Mouse (Mus musculus): Measurements from ENCODE around the gene Ehmt2.

DNA sequence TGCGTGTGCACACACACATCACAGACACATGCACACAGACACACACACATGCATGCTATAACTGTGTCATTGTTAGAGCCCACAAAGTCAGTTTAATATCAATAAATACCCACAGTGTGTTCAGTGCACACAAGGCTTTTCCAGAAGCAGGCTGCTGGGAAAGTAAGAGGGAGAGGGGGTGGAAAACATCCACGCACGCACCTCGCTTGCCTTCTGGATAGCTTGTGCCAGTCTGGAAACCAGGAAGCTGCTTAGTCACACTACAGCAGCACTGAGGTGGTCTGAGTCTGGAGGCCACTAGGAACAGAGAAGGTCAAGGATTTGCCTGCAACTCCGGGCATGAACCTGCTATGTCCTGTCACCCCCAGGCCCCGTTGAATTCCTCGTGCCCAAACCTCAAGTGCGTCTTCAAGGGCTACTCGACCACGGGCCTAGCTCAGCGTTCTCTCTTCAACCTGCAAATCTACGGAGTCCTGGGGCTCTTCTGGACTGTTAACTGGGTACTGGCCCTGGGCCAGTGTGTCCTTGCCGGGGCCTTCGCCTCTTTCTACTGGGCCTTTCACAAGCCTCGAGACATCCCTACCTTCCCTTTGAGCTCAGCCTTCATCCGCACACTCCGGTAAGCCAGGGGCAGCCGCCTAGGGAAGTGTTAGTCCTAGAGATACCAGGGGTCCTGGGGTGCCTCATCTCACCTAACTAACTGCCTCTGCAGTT, 29.2 kb downstream of the Ehmt2 start:
- TF ChIP-seq TAL1 (IDR thresholded peaks at IDR 0.05; ENCODE audit: low read length) (no peak), GATA1 (IDR thresholded peaks at IDR 0.05; ENCODE audit: low read length) (no peak)

All from erythroblast, embryonic 14.5 days (primary cell).